Mouse (Mus musculus): Measurements from ENCODE around the gene Atg7.

DNA sequence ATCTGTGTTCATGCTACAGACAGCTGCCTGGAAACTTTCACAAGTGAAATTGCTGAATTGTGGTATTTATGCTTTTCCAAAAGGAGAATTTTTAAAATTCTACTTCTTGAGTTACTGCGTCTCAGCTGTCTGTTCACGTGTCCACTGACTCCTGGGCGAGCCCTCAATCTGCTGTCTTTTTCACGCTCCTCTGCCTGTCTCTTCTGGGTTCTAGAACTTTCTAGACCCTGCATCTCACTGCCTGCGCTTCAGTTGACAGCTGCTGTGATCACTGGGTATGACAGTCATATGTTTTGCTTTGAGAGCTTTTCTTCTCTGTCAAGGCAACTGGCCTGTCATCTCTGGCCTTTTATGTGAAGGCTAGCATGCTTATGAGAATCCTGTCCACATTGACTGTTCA lies 132.3 kb downstream of the Atg7 start:
- TF ChIP-seq POLR2A (IDR thresholded peaks at IDR 0.05; ENCODE audit: extremely low read depth, insufficient read depth, low read length), result no peak
- no peak for TF ChIP-seq CTCF (IDR thresholded peaks at IDR 0.05; ENCODE audit: extremely low read depth, insufficient read depth, low read length)

Measured in cortical plate, adult 2 months (tissue).